Mouse (Mus musculus): ENCODE data around the gene Zfp946. TPM values are rescaled to one million over a fixed set of nuclear protein-coding genes. Genes with fewer than 3 reads are reported as not detected.

The Zfp946 gene
- 10 to 100 TPM in 1 of 2 experiments, 1 to 10 TPM in 1; 9.4 to 12.0 TPM for total RNA-seq (2021)
- long read RNA-seq, experiment 1, partial matches to known transcripts, result 0 of 1 reads
- long read RNA-seq, experiment 1, other reads (novel, unspliced or antisense), result 1 of 1 reads
- long read RNA-seq, experiment 2, partial matches to known transcripts, result 0 of 13 reads
- long read RNA-seq, experiment 2, other reads (novel, unspliced or antisense), result 10 of 13 reads

DNA sequence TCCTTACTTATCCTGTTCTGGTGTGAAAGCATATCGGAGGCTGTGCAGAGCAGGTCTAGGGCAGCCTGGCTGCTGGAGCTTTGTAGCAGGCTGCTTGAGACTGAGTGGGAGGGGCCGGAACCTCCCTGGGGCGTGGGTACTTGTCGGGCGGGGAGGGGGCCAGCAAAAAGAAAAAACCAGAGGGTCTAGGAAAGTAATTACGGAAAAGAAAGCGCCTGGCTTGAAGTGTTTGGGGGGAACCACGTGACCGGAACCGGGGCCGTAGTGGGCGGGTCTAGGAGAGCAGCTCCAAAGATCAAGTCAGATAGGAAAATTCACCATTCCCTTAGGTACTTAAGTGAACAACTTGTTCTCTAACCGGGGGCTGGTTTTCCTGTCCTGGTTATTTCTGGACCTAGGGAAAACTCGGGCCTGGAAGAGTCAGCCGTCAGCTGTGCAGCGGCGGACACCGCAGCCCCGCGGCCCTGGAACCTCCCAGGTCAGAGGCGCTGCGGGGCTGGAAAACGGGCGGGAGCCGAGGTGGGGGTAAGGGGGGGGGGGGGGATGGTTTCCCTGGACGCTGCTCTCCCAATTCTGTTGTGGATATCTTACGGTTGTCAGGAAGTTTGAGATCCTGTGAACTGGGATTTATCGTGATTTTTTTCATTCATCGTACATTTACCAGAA is at the start of gene Zfp946:
Zfp946 (plus strand) TSS at position 271 of the 666 bp plus-strand sequence.
- DNase-seq (ENCODE audit: low spot score in 2 of 2), result peak; percentile 49 to 66

DNA sequence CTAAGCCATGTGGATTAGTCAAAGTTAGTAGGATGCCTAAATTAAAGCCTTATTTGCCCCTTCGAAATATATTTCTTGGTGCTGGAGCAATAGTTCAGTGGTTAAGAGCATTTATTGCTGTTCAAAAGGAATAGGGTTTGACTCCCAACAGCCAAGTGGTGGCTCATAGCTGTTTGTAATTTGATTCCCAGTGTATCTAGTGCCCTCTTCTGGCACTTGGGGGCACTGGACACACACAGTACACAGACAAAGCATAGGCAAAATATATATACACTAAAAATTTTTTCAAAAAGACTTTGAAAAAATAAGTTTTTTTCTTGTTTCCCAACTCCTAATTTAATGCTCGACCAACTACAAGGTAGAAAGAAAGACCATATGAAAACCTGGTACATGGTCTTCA is 13.3 kb upstream of the Zfp946 start:
- DNase-seq (ENCODE audit: low spot score in 2 of 2), result no peak

DNA sequence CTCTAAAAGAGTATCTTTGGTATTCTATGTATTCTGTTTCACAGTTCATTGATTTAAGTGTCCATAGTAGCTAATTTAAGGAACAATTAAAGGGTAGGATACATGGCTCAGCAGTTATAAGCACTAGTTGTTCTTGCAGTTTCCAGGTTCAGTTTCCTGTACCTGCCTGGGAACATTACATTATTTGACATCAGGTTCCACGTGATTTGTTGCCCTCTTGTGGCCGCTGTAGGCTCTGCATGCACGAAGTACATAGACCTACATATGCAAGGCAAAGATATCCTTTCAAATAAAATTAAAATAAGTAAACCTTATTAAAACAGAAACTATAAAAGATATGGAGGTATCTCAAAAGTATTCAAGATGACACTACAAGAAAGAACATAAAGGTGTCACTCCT is 6.5 kb upstream of the Zfp946 start:
- peak in 1 of 2 experiments; percentile 16 for DNase-seq (ENCODE audit: low spot score in 2 of 2)

DNA sequence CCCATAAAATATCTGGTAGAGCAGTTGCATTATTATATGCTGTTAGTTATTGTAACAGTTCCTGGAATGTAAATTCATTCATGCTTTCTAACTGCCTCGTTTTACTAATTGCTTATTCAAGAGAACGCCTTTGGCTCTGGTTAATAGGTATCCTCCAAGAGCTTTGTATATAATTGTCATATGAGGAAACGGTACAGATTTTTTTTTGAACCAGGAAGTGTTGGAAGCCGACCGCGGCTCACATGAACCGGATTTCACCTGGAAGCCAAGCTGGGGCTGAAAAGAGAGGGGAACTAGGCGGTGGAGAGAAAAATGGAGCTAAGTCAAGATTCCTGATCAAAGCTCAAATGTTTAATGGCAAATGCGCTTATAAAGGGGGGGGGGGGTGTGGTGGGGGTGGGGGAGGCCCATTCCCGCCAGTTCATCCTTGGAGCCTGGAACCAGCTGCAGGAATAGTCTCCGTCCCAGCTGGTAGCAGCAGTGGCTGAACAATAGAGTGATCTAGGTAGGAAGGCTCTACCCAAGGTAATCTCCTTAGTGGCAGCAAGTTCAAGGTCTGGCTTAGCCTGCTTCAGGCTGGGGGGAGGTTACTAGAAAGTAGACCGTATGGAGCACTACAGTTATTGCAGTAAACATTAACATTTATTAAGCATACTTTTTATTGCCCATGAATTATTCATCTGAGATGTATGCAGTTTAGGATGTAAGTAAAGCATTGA is 773 bp downstream of the Zfp946 start:
- no peak for DNase-seq (ENCODE audit: low spot score in 2 of 2)

DNA sequence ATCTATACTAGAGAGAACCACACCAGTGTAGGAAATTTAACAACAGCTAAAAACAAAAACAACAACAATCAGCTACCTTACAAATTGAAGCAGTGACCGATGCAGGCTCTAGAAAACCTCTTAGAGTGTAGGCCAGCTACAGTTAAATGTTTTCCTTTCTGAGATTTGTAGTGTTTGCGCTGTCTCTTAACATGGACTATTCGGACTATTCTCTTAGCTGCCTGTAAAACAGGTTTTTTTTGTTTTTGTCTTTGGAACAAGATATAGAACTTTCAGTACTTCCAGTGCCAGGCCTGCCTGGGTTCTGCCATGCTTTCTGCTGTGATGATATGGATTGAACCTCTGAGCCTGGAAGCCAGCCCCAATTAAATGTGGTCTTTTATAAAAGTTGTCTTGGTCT is 23.7 kb downstream of the Zfp946 start:
- DNase-seq (ENCODE audit: low spot score in 2 of 2), result no peak

DNA sequence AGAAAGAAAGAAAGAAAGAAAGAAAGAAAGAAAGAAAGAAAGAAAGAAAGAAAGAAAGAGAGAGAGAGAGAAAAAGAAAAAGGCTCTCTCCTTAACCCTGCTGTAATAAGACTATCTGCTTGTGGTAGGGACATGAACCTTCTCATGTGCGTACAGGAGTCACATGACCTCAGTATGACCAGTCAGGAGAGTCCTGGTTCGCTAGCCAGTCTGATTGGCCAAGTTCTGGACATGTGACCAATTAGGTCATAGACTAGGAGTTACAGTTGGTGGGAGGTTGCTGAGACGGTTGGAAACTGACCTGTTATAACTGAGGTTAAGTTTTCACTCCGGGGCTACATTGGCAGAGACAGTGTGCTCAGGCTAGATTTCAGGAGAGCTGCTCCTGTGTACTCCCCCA is 73.1 kb downstream of the Zfp946 start:
- DNase-seq (ENCODE audit: low spot score in 2 of 2), result no peak

Other genes with a start within 250 kb of the Zfp946 start
- gene Zfp994, start 198.6 kb upstream of the Zfp946 start, total RNA-seq (2021), result 1 to 10 TPM; 6.3 to 6.9 TPM
- gene CT030661.1, start 109.4 kb upstream of the Zfp946 start, total RNA-seq (2021), result 10 to 100 TPM; 16.2 to 17.4 TPM
- gene Zfp944, start 62.8 kb upstream of the Zfp946 start, total RNA-seq (2021), result 1 to 10 TPM; 8.2 to 9.9 TPM
- 10 to 100 TPM; 10.9 to 11.1 TPM for gene Zfp758, start 62.8 kb upstream of the Zfp946 start, total RNA-seq (2021)
- gene Vmn2r111, start 149.3 kb downstream of the Zfp946 start, total RNA-seq (2021), result not detected
- gene Vmn2r112, start 176.7 kb downstream of the Zfp946 start, total RNA-seq (2021), result not detected

Measured in adrenal gland, postnatal 4 days (tissue).